Mouse (Mus musculus) spleen, adult 2 months (tissue): Measurements from ENCODE around the gene V1rd19.
"Not testable (repeated sequence)": the region's sequence is repeated elsewhere in the genome, so short reads cannot be mapped to it uniquely, and the experiment has no call there.

Experiments
- CTCF ChIP-seq: fragments of 200-500 bp; IDR thresholded peaks from 2 replicates; pipeline ENCODE4 v1.5.1; 2011; ENCODE audit warnings: mild to moderate bottlenecking, inconsistent platforms; ENCODE audit not compliant: insufficient read depth, insufficient read length, insufficient replicate concordance; ENCODE audit errors: extremely low read depth
- POLR2A ChIP-seq: fragments of 200-500 bp; IDR thresholded peaks from 2 replicates; pipeline ENCODE4 v1.6.1; 2011; ENCODE audit warnings: low read depth, low read length, inconsistent platforms

DNA sequence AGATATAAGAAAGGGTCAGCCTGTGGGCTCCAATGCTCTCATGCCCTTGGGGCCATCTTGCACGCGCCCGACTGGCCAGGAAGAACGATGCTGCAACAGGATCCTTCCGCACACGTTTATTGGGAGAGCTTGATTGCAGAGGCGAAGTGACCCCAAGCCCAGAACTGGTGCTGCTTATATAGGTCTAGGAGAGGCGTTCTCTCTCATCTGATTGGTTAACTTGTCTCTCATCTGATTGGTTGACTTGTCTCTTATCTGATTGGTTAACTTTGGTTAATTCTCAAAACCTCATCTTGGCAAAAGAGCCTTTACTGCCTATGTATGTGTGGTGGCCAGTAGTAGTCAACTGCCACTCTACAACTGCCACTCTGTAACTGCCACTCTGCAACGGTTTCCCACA is 27.2 kb upstream of the V1rd19 start, which contains the start of gene Vmn1r181:
- TF ChIP-seq CTCF, POLR2A: not testable (repeated sequence)
